Mouse (Mus musculus) kidney, embryonic 15.5 days (tissue): Measurements from ENCODE around the gene Lgals12. TPM values are rescaled to one million over a fixed set of nuclear protein-coding genes. Genes with fewer than 3 reads are reported as not detected.

Experiments used
- ATAC-seq: fragments of 200-750 bp; cut with Nextera tagmentation; replicated peaks from 2 replicates; pipeline ENCODE4 v1.8.0; 2017; ENCODE audit warnings: moderate TSS enrichment; ENCODE audit not compliant: low FRiP score
- H3K27ac ChIP-seq: fragments of 300-500 bp; sonication (generic); 2 replicates; pipeline ENCODE4 v1.5.1; 2015; ENCODE audit warnings: mild to moderate bottlenecking, inconsistent platforms
- H3K27me3 ChIP-seq: fragments of 300-500 bp; sonication (generic); 2 replicates; pipeline ENCODE4 v1.6.1; 2015; ENCODE audit warnings: inconsistent platforms
- H3K36me3 ChIP-seq: fragments of 300-500 bp; sonication (generic); 2 replicates; pipeline ENCODE4 v1.6.1; 2015; ENCODE audit warnings: inconsistent platforms
- H3K4me1 ChIP-seq: fragments of 300-500 bp; sonication (generic); 2 replicates; pipeline ENCODE4 v1.6.1; 2015; ENCODE audit warnings: inconsistent platforms
- H3K4me2 ChIP-seq: fragments of 300-500 bp; sonication (generic); 2 replicates; pipeline ENCODE4 v1.6.1; 2015; ENCODE audit warnings: moderate library complexity, mild to moderate bottlenecking, inconsistent platforms
- H3K4me3 ChIP-seq: fragments of 300-500 bp; sonication (generic); replicated peaks from 2 replicates; pipeline ENCODE4 v1.5.1; 2015; ENCODE audit warnings: mild to moderate bottlenecking, inconsistent platforms
- H3K9ac ChIP-seq: fragments of 300-500 bp; sonication (generic); 2 replicates; pipeline ENCODE4 v1.6.1; 2015; ENCODE audit warnings: mild to moderate bottlenecking, inconsistent platforms
- H3K9me3 ChIP-seq: fragments of 300-500 bp; sonication (generic); replicated peaks from 2 replicates; pipeline ENCODE4 v1.6.1; 2016; ENCODE audit warnings: inconsistent platforms
- WGBS: fragments of 180-500 bp; shearing (Covaris S2); methylation state at CpG from one replicate; pipeline ENCODE4 v1.1.7; 2015; ENCODE audit warnings: mixed read lengths; 5-methylcytosine and 5-hydroxymethylcytosine counted together
- polyA plus RNA-seq: library from polyadenylated mRNA; unstranded; fragments of >200 nt; fragmentation: Nextera tagmentation; extraction: Ambion mirVana; gene quantifications from 2 replicates; pipeline ENCODE4 v1.2.1, GENCODE M21; 2015

The Lgals12 gene
- polyA plus RNA-seq = 1.3 and 2.1 TPM in 2 replicates

DNA sequence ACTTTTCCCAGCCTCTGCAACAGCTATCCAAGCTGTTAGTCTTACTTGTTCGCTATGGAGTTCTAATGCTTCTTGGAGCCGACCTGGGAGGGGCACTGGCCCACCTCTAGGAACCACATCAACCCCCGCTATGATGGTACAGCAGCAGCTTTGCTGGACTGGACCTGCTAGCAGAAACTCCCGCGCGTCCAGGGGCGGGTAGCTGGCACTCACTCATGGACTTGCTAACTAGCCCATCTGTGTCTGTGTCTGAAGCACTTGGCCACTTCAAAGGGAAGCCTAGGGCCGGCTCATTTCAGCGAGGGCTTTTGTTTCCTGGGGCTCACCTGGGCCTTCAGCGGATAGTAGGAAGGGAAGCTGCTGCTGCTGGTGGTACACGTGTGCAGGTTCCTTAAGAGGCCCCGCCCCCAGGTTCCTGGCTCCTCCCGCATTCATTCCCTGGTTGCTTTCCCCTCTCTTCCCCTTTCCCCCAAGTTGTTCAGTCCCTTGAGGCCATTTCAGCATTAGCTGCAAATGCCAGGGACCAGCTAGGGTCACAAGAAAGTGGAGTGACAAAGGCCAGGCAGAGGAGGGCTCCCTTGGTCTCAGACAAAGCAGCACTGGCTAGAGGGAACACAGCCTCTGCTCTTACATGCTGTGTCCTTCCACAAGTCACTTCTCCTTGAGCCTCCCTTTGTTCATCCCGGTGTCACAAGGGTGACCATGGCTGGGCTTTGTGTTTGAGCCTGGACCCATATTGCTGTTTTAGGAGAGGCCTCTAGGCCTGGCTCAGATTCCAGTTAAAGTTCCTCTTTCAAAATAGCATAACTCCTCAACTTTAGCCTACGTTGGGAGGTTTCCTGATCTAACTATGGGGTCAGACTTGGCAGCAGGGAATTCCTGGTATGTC lies at the start of gene Lgals12:
Lgals12 (minus strand) TSS at position 393 of the 889 bp plus-strand sequence.
- Histone ChIP-seq H3K27ac (peak within 1 kb of the TSS; percentile 66), H3K36me3 (no peaks in the 10 kb centered on the region), H3K4me1 (peaks cover 25% of the 10 kb centered on the region), H3K9ac (peak within 1 kb of the TSS; percentile 33; the same call in 1 of the 2 replicates), H3K27me3 (peaks cover 18% of the 10 kb centered on the region), H3K4me3 (peak within 1 kb of the TSS; percentile 36), H3K4me2 (peak within 1 kb of the TSS; percentile 72), H3K9me3 (no peaks in the 10 kb centered on the region)
- 8% methylated on average over 15 of the region's 15 CpGs for WGBS
- ATAC-seq = 0 out of 2 replicates have a peak, but pooled peaks have one; percentile 37

DNA sequence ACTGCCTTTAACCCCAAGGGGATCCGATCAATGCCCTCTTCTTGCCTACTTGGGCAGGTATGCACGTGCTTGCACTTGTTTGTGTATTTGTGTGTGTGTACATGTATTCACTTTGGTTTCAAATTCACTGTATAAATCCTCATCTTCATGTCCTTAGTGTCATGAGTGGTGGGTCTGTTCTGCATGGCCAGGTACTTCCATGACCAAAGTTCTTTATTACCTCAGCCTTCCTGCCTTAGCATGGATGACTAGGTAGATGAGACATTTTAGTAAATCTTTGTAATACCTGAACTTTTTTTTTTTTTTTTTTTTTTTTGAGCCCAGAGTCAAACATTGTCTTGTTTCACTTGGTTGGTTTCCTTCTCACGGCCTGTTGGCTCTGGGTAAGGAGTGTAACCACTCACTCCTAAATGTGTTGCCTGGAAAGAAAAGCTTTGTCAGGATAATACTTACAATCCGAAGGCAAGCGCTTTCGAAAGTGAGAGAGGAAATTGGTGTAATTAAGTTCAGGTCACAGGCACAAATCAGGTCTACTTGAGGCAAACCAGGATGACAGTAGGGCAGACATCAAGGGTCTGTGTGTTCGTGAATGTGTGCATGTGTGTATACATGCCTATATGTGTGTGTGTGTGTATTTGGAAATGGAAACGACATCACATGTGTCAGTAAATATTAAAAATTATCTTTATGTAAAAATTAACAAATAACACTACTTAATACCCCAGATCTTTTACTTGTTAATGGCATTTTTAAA lies 42.1 kb upstream of the Lgals12 start:
- 0 out of 2 replicates have a peak overlapping the region, but pooled peaks have one; percentile 11 for H3K27ac ChIP-seq
- H3K36me3 ChIP-seq = no peaks in the 10 kb centered on the region
- no peaks in the 10 kb centered on the region for H3K27me3 ChIP-seq
- H3K4me2 ChIP-seq = no peak overlapping the region
- no peaks in the 10 kb centered on the region for H3K9me3 ChIP-seq
- peak; percentile 56 for ATAC-seq
- H3K4me3 ChIP-seq = no peak overlapping the region
- no peak overlapping the region for H3K9ac ChIP-seq
- H3K4me1 ChIP-seq = no peaks in the 10 kb centered on the region
- 51% methylated on average over 8 of the region's 8 CpGs for WGBS

DNA sequence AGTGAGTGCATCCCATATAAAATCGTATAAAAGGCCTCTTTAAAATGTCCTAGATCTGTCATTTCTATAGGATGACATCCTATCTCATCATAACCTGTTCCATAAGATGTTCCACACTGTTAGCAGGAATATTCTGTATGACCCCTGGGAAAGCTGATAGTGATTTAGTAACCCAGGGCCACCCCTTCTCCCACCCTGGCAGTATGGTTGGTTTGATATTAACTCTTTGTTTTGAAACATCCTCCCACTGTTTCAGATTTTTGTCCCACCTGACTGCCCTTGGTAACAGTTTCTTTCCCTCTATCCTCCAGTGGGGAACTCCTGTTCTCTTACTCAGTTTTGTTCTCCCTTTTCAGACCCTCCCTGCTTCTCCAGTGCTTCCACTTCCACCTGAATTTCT lies 26.8 kb upstream of the Lgals12 start:
- no peaks in the 10 kb centered on the region for H3K4me1 ChIP-seq
- no peak overlapping the region for H3K4me2 ChIP-seq
- 75% methylated on average over 1 of the region's 1 CpGs for WGBS
- no peak for ATAC-seq
- H3K9ac ChIP-seq = no peak overlapping the region
- no peaks in the 10 kb centered on the region for H3K27me3 ChIP-seq
- H3K9me3 ChIP-seq = no peaks in the 10 kb centered on the region
- H3K4me3 ChIP-seq = no peak overlapping the region
- H3K36me3 ChIP-seq = no peaks in the 10 kb centered on the region
- H3K27ac ChIP-seq = no peak overlapping the region; the same call in 1 of the 2 replicates

DNA sequence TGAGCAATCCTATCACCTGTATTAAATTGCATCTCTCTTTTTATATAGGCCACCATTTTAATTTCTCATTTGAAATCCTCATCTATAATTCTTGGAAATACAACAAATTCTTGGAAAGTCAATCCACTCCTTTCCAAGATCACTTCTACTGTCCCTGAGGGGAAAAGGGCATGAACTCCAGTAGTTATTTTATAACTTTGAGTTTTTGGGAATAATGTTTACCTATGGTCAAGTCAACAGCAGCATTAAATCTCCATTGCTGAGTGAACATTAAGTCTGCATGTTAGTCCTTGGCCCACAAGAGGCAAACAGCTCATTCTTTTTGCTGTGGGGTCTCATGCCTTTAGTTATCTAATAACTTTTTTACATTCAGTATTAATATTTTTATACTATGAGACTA lies 26.0 kb upstream of the Lgals12 start:
- H3K36me3 ChIP-seq = no peaks in the 10 kb centered on the region
- H3K4me2 ChIP-seq = no peak overlapping the region
- H3K9ac ChIP-seq = no peak overlapping the region
- no peak overlapping the region for H3K27ac ChIP-seq
- no peak for ATAC-seq
- no peaks in the 10 kb centered on the region for H3K9me3 ChIP-seq
- H3K4me3 ChIP-seq = no peak overlapping the region
- no peaks in the 10 kb centered on the region for H3K27me3 ChIP-seq
- H3K4me1 ChIP-seq = no peaks in the 10 kb centered on the region

DNA sequence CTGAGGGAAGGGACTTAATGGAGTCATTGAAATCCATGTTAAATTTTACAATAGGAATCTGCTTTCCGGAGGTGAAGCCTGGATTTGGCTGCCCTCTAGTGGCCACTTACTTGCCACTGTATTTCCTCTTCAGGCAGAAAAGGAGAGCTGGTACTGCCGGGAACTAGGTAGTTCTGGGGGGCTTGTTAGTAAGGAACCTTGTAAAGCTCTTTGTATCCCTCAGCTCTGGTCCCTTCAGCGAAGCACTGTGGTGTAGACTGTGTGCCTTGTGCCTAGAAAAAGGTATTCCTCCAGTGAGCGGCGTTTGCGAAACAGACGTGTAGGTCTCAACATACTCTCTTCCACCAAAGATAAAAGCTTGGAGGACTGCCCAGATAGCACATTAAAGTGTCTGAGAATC lies 10.7 kb upstream of the Lgals12 start:
- no peaks in the 10 kb centered on the region for H3K9me3 ChIP-seq
- H3K4me2 ChIP-seq = 0 out of 2 replicates have a peak overlapping the region, but pooled peaks have one; percentile 23
- no peaks in the 10 kb centered on the region for H3K36me3 ChIP-seq
- H3K27me3 ChIP-seq = peaks cover 9% of the 10 kb centered on the region; the same call in 1 of the 2 replicates
- no peak overlapping the region for H3K9ac ChIP-seq
- H3K27ac ChIP-seq = no peak overlapping the region
- WGBS = 37% methylated on average over 7 of the region's 7 CpGs
- H3K4me3 ChIP-seq = no peak overlapping the region
- H3K4me1 ChIP-seq = 0 out of 2 replicates have a peak, but pooled peaks cover under 1% of the 10 kb centered on the region
- 0 out of 2 replicates have a peak, but pooled peaks have one; percentile 36 for ATAC-seq

DNA sequence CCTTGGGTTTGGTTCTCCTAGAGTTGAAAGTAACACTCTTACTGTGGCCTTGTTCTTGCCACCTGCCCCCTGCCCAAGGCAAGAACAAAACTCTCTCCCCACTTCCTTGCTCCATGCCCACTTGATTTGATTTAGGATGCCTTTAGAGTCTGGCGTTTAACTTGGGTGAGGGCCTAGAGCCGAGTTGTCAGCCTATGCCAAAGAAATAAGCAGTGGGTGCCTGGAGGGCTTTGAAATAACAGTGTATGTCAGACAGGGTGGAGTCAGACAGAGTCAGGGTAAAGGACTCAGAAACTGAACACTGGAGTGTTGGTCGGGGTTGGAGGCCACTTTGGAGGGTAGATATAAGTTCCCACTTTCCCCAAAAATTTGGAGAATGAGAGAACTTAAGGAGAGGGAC lies 10.1 kb upstream of the Lgals12 start:
- H3K27me3 ChIP-seq = peaks cover 13% of the 10 kb centered on the region; the same call in 1 of the 2 replicates
- H3K4me2 ChIP-seq = no peak overlapping the region
- WGBS = 44% methylated on average over 3 of the region's 3 CpGs
- H3K9me3 ChIP-seq = no peaks in the 10 kb centered on the region
- H3K4me1 ChIP-seq = peaks cover 7% of the 10 kb centered on the region; the same call in 1 of the 2 replicates
- H3K36me3 ChIP-seq = no peaks in the 10 kb centered on the region
- no peak for ATAC-seq
- H3K4me3 ChIP-seq = no peak overlapping the region
- H3K27ac ChIP-seq = no peak overlapping the region
- no peak overlapping the region for H3K9ac ChIP-seq

DNA sequence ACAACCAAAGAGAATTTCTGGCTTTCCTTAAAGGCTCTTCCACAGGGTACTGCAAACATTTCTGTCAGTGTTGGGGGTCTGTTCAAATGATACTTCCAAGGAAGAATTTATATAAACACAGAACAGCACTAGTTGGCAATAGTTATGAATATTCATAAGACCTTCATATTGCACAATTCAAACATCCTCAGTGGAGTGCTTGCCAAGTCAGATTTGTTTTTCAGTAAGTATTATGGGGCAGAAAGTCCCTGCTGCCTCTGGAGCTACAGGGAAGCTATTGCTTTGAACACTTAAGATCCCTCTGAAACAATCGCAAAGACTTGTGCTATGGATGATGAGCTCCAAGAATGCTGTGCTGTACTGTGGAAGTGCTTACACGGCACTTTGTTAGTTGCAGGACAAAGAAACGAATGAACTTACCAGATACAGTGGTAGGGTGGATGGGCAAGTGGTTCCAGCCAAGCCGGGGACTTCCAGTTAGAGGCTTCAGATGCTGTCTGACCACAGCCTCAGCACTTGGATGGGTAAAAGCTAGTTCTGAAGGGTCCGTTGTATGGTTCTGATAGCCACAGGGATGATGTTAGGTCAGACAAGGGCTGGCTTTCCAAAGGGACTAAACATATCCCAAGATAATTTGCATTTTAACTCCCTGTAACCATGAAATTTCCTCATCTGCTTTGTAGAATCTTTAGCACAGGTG lies 9.4 kb upstream of the Lgals12 start:
- Histone ChIP-seq H3K4me3 (no peak overlapping the region), H3K27me3 (peaks cover 20% of the 10 kb centered on the region), H3K9me3 (no peaks in the 10 kb centered on the region), H3K9ac (no peak overlapping the region), H3K4me2 (no peak overlapping the region), H3K27ac (no peak overlapping the region), H3K4me1 (peaks cover 10% of the 10 kb centered on the region; the same call in 1 of the 2 replicates), H3K36me3 (no peaks in the 10 kb centered on the region)
- WGBS = 77% methylated on average over 5 of the region's 5 CpGs
- ATAC-seq = no peak

DNA sequence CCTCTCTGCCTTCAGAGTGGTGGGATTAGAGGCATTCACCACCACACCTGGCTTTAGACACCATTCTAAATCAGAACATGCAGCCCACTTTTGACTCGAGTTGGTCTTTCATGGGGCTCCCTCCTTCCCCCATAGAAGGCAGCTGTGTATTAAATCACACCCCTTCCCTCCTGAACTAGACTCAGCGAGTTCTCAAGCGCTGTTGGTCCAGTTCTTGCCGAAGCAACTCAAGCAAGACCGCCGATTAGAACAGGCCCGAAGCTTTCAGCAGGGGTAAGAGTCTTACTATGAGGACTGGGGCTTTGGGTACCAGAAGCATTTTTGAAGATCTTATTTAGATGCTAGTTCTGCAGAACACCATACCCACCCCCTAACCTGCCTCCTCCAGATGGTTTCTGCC lies 6.2 kb upstream of the Lgals12 start:
- ATAC-seq = no peak
- 80% methylated on average over 7 of the region's 7 CpGs for WGBS
- Histone ChIP-seq H3K4me2 (no peak overlapping the region), H3K9me3 (no peaks in the 10 kb centered on the region), H3K9ac (no peak overlapping the region), H3K4me3 (no peak overlapping the region), H3K36me3 (no peaks in the 10 kb centered on the region), H3K27ac (no peak overlapping the region), H3K27me3 (peaks cover 28% of the 10 kb centered on the region), H3K4me1 (peaks cover 10% of the 10 kb centered on the region; the same call in 1 of the 2 replicates)

DNA sequence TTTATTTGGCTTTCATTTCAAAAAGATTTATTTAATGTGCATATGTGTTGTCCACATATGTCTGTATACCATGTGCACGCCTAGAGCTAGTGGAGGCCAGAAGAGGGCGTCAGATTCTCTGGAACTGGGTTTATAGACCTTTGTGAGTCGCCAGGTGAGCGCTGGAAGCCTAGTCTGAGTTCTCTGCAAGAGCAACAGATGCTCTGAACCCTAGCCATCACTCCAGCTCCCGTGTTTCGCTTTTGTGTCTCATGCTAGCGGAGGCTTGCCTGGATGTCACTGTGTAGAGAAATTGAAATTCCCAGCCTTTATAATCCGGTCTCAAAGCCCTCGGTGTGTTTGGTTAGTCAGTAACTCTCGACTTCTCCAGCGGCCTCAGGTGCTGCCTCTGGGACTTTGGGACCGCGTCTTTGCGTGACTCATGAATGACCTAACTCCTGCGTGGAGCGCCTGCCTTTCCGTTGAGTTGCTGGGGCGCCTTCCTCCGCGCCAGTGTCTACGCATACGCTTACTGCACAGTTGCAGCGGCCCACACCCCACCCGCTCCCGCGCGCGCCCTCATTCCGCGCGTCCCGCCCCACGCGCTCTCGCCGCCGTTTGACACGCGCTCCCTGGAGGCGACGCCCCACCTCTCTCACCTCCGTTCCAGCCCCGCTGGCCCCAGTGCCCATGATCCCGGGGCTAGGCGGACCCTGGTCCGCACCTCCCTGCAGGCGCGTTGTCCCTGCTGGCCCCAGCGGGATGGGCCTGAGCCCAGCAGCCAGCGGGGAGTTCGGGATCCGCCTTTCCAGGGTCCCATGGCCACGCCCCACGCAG lies 5.2 kb upstream of the Lgals12 start, which contains the start of gene Hrasls5:
Hrasls5 (plus strand) TSS at position 600 of the 816 bp plus-strand sequence.
- peak; percentile 63 for ATAC-seq
- peaks cover 28% of the 10 kb centered on the region for H3K27me3 ChIP-seq
- no peaks in the 10 kb centered on the region for H3K9me3 ChIP-seq
- H3K4me2 ChIP-seq = peak within 1 kb of the TSS; percentile 83
- WGBS = 3% methylated on average over 54 of the region's 54 CpGs
- H3K4me3 ChIP-seq = peak within 1 kb of the TSS; percentile 46
- H3K4me1 ChIP-seq = peaks cover 16% of the 10 kb centered on the region
- no peaks in the 10 kb centered on the region for H3K36me3 ChIP-seq
- H3K9ac ChIP-seq = peak within 1 kb of the TSS; percentile 33; the same call in 1 of the 2 replicates
- H3K27ac ChIP-seq = no peak within 1 kb of the TSS

DNA sequence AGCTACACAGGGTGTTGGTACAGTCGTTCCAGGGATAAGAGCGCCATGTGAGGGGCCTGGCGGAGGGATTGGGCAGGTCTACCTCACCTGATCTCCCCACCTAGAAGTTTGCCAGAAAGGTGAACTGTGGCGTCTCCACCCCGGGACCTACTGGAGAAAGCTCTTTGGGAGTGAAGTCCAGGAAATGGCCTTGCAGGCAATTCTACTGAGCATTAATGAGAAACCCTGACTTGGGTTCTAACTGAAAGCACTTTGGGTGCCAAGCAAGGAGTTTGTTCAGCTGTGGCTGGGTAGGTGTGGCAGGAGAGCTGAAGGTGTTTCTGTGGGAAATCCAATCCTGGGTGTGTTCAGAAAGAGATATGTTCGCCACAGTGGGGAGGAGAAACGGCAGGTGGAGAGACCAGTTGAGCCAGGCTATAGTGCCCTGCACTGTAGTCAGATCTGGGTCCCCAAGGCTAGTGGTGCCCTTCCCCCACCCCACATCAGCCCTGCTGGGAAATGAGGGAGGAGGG lies 753 bp upstream of the Lgals12 start:
- Histone ChIP-seq H3K27ac (peak overlapping the region; percentile 66; the same call in 1 of the 2 replicates), H3K9ac (no peak overlapping the region), H3K27me3 (peaks cover 23% of the 10 kb centered on the region), H3K4me3 (no peak overlapping the region), H3K36me3 (no peaks in the 10 kb centered on the region), H3K9me3 (no peaks in the 10 kb centered on the region), H3K4me2 (no peak overlapping the region), H3K4me1 (peaks cover 32% of the 10 kb centered on the region)
- no peak for ATAC-seq
- 78% methylated on average over 7 of the region's 7 CpGs for WGBS
